7 mouse cellular contexts compared by ENCODE assay signal in the genomic region with DNA sequence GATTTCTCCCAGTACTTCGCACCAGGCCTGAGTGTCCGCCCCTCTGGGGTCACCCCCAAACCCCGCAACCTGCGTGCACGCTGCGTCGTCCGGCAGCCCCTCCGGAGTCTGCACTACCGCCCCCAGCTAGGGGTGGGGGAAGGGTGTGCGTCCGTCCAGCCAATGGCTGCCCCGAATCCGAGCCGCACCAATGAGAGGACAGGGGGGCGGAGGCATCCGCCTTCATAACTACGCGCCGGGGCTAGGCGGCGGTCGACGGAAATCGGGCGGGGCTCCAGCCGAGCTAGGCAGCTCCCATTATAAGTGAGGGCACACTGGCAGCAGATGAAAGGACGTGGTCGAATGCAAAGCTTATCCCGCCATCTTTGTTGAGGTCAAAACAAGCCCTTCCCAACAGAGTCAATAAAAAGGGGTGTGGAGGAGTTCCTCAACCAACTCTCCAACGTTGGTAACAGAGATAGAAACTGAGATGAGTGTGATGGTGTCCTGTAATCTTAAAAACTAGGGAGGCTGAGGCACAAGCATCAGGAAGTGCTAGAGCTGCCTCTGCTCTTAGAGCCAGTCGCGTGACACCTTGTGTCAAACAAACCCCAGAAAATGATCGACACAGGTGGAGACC. TPM values are rescaled to one million over a fixed set of nuclear protein-coding genes. Genes with fewer than 3 reads are reported as not detected.
DNase-seq lines count a peak whose midpoint lies in the region; ATAC-seq lines count a peak whose summit lies in the region.

A gene (plus strand): TSS at position 368 of the 619 bp plus-strand sequence.

- peak; percentile 67 for ATAC-seq in granulocyte monocyte progenitor cell, adult 5-6 weeks (replicated peaks; ENCODE audit: poor library complexity, severe bottlenecking)
- peak; percentile 90 for ATAC-seq in limb, embryonic 11.5 days (ENCODE audit: insufficient number of reproducible peaks, low FRiP score, low TSS enrichment, low read depth)
- ATAC-seq in midbrain, embryonic 14.5 days (ENCODE audit: low FRiP score, low TSS enrichment) = peak; percentile 92

- peak; percentile 98 for DNase-seq in adrenal gland, postnatal 10 days
- DNase-seq in embryonic facial prominence, embryonic 10.5 days (ENCODE audit: low spot score) = peak; percentile 98
- DNase-seq in kidney, adult 18-20 months = peak; percentile 97
- peak; percentile 95 for DNase-seq in limb, embryonic 11.5 days (ENCODE audit: low spot score)
- peak; percentile 98 for DNase-seq in midbrain, embryonic 14.5 days
- peak; percentile 91 to 96 for DNase-seq in spleen, adult 18-20 months

- H3K27me3 ChIP-seq in embryonic facial prominence, embryonic 10.5 days (replicated peaks; ENCODE audit: low read depth, poor library complexity, severe bottlenecking) = no peaks in the 10 kb centered on the region
- no peaks in the 10 kb centered on the region for H3K27me3 ChIP-seq in limb, embryonic 11.5 days (ENCODE audit: control insufficient read depth, insufficient read depth, low read length)
- H3K27me3 ChIP-seq in midbrain, embryonic 14.5 days (ENCODE audit: control insufficient read depth, insufficient read depth, low read length) = no peaks in the 10 kb centered on the region

- H3K4me2 ChIP-seq in limb, embryonic 11.5 days (ENCODE audit: low read depth, severe bottlenecking) = peak within 1 kb of the TSS; percentile 94
- H3K4me2 ChIP-seq in midbrain, embryonic 14.5 days (ENCODE audit: low read length) = peak within 1 kb of the TSS; percentile 96

- peak within 1 kb of the TSS; percentile 90 for H3K27ac ChIP-seq in embryonic facial prominence, embryonic 10.5 days (replicated peaks)
- peak within 1 kb of the TSS; percentile 12; the same call in 1 of the 2 replicates for H3K27ac ChIP-seq in limb, embryonic 11.5 days (replicated peaks; ENCODE audit: low read depth, low read length)
- peak within 1 kb of the TSS; percentile 74 for H3K27ac ChIP-seq in midbrain, embryonic 14.5 days (replicated peaks; ENCODE audit: low read depth, low read length)

- peaks cover 58% of the 10 kb centered on the region for H3K36me3 ChIP-seq in embryonic facial prominence, embryonic 10.5 days (replicated peaks)
- peaks cover 31% of the 10 kb centered on the region; the same call in 1 of the 2 replicates for H3K36me3 ChIP-seq in limb, embryonic 11.5 days (ENCODE audit: control insufficient read depth, insufficient read depth, low read length)
- H3K36me3 ChIP-seq in midbrain, embryonic 14.5 days (ENCODE audit: control insufficient read depth, insufficient read depth, low read length) = peaks cover 46% of the 10 kb centered on the region

- peaks cover 59% of the 10 kb centered on the region for H3K4me1 ChIP-seq in embryonic facial prominence, embryonic 10.5 days
- H3K4me1 ChIP-seq in limb, embryonic 11.5 days (ENCODE audit: control insufficient read depth, insufficient read depth, low read length) = peaks cover 23% of the 10 kb centered on the region
- H3K4me1 ChIP-seq in midbrain, embryonic 14.5 days (ENCODE audit: control insufficient read depth, insufficient read depth, low read length) = peaks cover 42% of the 10 kb centered on the region

- peak within 1 kb of the TSS; percentile 70 for H3K4me3 ChIP-seq in embryonic facial prominence, embryonic 10.5 days
- H3K4me3 ChIP-seq in limb, embryonic 11.5 days (ENCODE audit: low read depth, low read length) = peak within 1 kb of the TSS; percentile 98
- H3K4me3 ChIP-seq in midbrain, embryonic 14.5 days (replicated peaks; ENCODE audit: low read depth, low read length) = peak within 1 kb of the TSS; percentile 66

- no peaks in the 10 kb centered on the region for H3K9me3 ChIP-seq in embryonic facial prominence, embryonic 10.5 days
- no peaks in the 10 kb centered on the region for H3K9me3 ChIP-seq in limb, embryonic 11.5 days (ENCODE audit: control insufficient read depth, low read length)
- H3K9me3 ChIP-seq in midbrain, embryonic 14.5 days (ENCODE audit: control insufficient read depth, low read length) = no peaks in the 10 kb centered on the region

- WGBS in embryonic facial prominence, embryonic 10.5 days = 7% methylated on average over 34 of the region's 34 CpGs
- WGBS in limb, embryonic 11.5 days = 8% methylated on average over 34 of the region's 34 CpGs
- 8% methylated on average over 34 of the region's 34 CpGs for WGBS in midbrain, embryonic 14.5 days

- H3K9ac ChIP-seq in limb, embryonic 11.5 days (ENCODE audit: low read length) = peak within 1 kb of the TSS; percentile 68
- peak within 1 kb of the TSS; percentile 76 for H3K9ac ChIP-seq in midbrain, embryonic 14.5 days (replicated peaks; ENCODE audit: low read length)

RNA-seq across cellular contexts. Expression of the gene that starts here (rescaled TPM):
- total RNA-seq in adrenal gland, postnatal 10 days (2021) = 1,000 to 10,000 TPM; 1,029 to 1,042 TPM
- 1,168 and 1,206 TPM in 2 replicates for polyA plus RNA-seq in embryonic facial prominence, embryonic 10.5 days (2016; fragmentation: Nextera tagmentation; extraction: Ambion mirVana)
- total RNA-seq in granulocyte monocyte progenitor cell, adult 5-6 weeks (2014; fragmentation: Nextera tagmentation) = 2,165 and 2,847 TPM in 2 replicates
- 1,831 and 2,021 TPM in 2 replicates for total RNA-seq in granulocyte monocyte progenitor cell, adult 5-6 weeks (2017)
- polyA plus RNA-seq in limb, embryonic 11.5 days (2014; fragmentation: Nextera tagmentation; extraction: Ambion mirVana) = 1,181 and 1,244 TPM in 2 replicates
- polyA plus RNA-seq in midbrain, embryonic 14.5 days (2014; fragmentation: Nextera tagmentation; extraction: Ambion mirVana) = 631 and 710 TPM in 2 replicates

Comparison
In these comparisons a context has a peak if more than half of its experiments do, and no peak if none do; other contexts are left out.
1. Peak in every context shown above with its lines: DNase-seq, ATAC-seq, H3K4me3 ChIP-seq and H3K27ac ChIP-seq.
2. H3K27ac ChIP-seq: peak in every context shown above with its lines; median percentile 90 in embryonic facial prominence, embryonic 10.5 days; 74 in midbrain, embryonic 14.5 days; 12 in limb, embryonic 11.5 days.